Mouse (Mus musculus): Measurements from ENCODE around the gene Yipf2. TPM values are rescaled to one million over a fixed set of nuclear protein-coding genes. Genes with fewer than 3 reads are reported as not detected.

Yipf2 gene
- total and polyA plus RNA-seq, 3 experiments: 16.6 to 21.2 (median 17.5) TPM

- TF ChIP-seq JUN (IDR thresholded peaks at IDR 0.05; ENCODE audit: insufficient read depth, low read depth, low read length) (no peak), MEF2A (IDR thresholded peaks at IDR 0.05; ENCODE audit: borderline replicate concordance, low read depth, low read length) (no peak), ZC3H11A (IDR thresholded peaks at IDR 0.05; ENCODE audit: low read depth, low read length) (peak; percentile 50)
Measured at GRCm38 (mm10) chr9:21601722-21602399, 9.2 kb upstream of the Yipf2 start (continued).

- Histone ChIP-seq H3K9me3 (replicated peaks; ENCODE audit: low read length) (no peaks in the 10 kb centered on the region), H3K27ac (ENCODE audit: insufficient read depth, low read depth) (no peak overlapping the region)
Measured at GRCm38 (mm10) chr9:21601073-21601472, 8.4 kb upstream of the Yipf2 start.

GRCm38 (mm10) chr9:21600186-21600585 is 7.6 kb upstream of the Yipf2 start:
- no peaks in the 10 kb centered on the region for H3K27me3 ChIP-seq (replicated peaks)
- peaks cover 0 to 23% of the 10 kb centered on the region in 2 experiments for H3K36me3 ChIP-seq (replicated peaks in 1 of 2; ENCODE audit: control insufficient read depth in 1 of 2, insufficient read depth in 1 of 2, low read length in 1 of 2)
- dilution Hi-C loops (cut with MboI; ENCODE audit: extremely low pct_ligation_motif_present, extremely low pct_unique_long_range_greater_than_20kb, low sequenced_read_pairs): no loop called here
- in situ Hi-C loops (cut with MboI; ENCODE audit: low pct_ligation_motif_present, low pct_unique_long_range_greater_than_20kb, low sequenced_read_pairs): loop anchor here (5.0 kb wide), 1 partner anchor 212 kb away; no protein-coding TSS in a partner anchor
- H3K4me1 ChIP-seq (ENCODE audit: control insufficient read depth in 1 of 2, insufficient read depth in 2 of 2): peaks cover 0 to 5% of the 10 kb centered on the region in 2 experiments; a peak in 1 of 4 replicates
- H3K4me3 ChIP-seq (replicated peaks in 1 of 3; ENCODE audit: low read depth in 2 of 3, low read length in 2 of 3, poor library complexity in 1 of 3): no peak overlapping the region
- no peak for DNase-seq (ENCODE audit: extremely low read depth)
- no peak overlapping the region for H3K9ac ChIP-seq (ENCODE audit: insufficient read depth, low read depth)
- TF ChIP-seq SIN3A (IDR thresholded peaks at IDR 0.05; ENCODE audit: low read length): no peak
- TF ChIP-seq MXI1 (IDR thresholded peaks at IDR 0.05; ENCODE audit: low read depth, low read length): no peak
- TF ChIP-seq ZKSCAN1 (IDR thresholded peaks at IDR 0.05; ENCODE audit: borderline replicate concordance, low read depth, low read length): no peak
- TF ChIP-seq JUN (IDR thresholded peaks at IDR 0.05; ENCODE audit: insufficient read depth, low read depth, low read length): no peak
- TF ChIP-seq TCF12 (IDR thresholded peaks at IDR 0.05; ENCODE audit: low read depth, low read length): no peak
- no peak for TF ChIP-seq POLR2A (IDR thresholded peaks at IDR 0.05; ENCODE audit: low read depth, low read length)
- TF ChIP-seq MEF2A (IDR thresholded peaks at IDR 0.05; ENCODE audit: borderline replicate concordance, low read depth, low read length): no peak
- TF ChIP-seq POLR2AphosphoS2 (IDR thresholded peaks at IDR 0.05; ENCODE audit: low read depth, low read length): no peak
- TF ChIP-seq ZC3H11A (IDR thresholded peaks at IDR 0.05; ENCODE audit: low read depth, low read length): no peak
- TF ChIP-seq NRF1 (IDR thresholded peaks at IDR 0.05; ENCODE audit: low read depth, low read length): no peak
- no peak for TF ChIP-seq PAX5 (IDR thresholded peaks at IDR 0.05; ENCODE audit: low read length)
- TF ChIP-seq CHD1 (IDR thresholded peaks at IDR 0.05; ENCODE audit: low read depth, low read length): no peak
- no peak for TF ChIP-seq CTCF (conservative IDR thresholded peaks at IDR 0.05 in 1 of 2, IDR thresholded peaks at IDR 0.05 in 1 of 2; ENCODE audit: low read depth in 2 of 2, low read length in 2 of 2)
- no peak for TF ChIP-seq JUND (conservative IDR thresholded peaks at IDR 0.05; ENCODE audit: low read depth, low read length)
- no peak for TF ChIP-seq NELFE (IDR thresholded peaks at IDR 0.05; ENCODE audit: low read depth, low read length)
- no peak for TF ChIP-seq GABPA (IDR thresholded peaks at IDR 0.05; ENCODE audit: insufficient replicate concordance, low read depth, low read length)
- H3K79me2 ChIP-seq (replicated peaks; ENCODE audit: control insufficient read depth, extremely low read depth, insufficient read depth, poor library complexity, severe bottlenecking): peaks cover under 1% of the 10 kb centered on the region; the same call in 1 of the 2 replicates
- H3K9me3 ChIP-seq (replicated peaks; ENCODE audit: low read length): no peaks in the 10 kb centered on the region
- no peak overlapping the region for H3K27ac ChIP-seq (ENCODE audit: insufficient read depth, low read depth)
- no peak overlapping the region for H3K4me2 ChIP-seq (ENCODE audit: insufficient read depth, low read depth, poor library complexity, severe bottlenecking)

More at GRCm38 (mm10) chr9:21601073-21601472, 8.4 kb upstream of the Yipf2 start:
- Histone ChIP-seq H3K4me3 (replicated peaks in 1 of 3; ENCODE audit: low read depth in 2 of 3, low read length in 2 of 3, poor library complexity in 1 of 3) (no peak overlapping the region), H3K4me1 (ENCODE audit: control insufficient read depth in 1 of 2, insufficient read depth in 2 of 2) (peaks cover 0 to 3% of the 10 kb centered on the region in 2 experiments; a peak in 1 of 4 replicates), H3K27me3 (replicated peaks) (no peaks in the 10 kb centered on the region), H3K9ac (ENCODE audit: insufficient read depth, low read depth) (no peak overlapping the region), H3K79me2 (replicated peaks; ENCODE audit: control insufficient read depth, extremely low read depth, insufficient read depth, poor library complexity, severe bottlenecking) (no peaks in the 10 kb centered on the region), H3K4me2 (ENCODE audit: insufficient read depth, low read depth, poor library complexity, severe bottlenecking) (no peak overlapping the region), H3K36me3 (replicated peaks in 1 of 2; ENCODE audit: control insufficient read depth in 1 of 2, insufficient read depth in 1 of 2, low read length in 1 of 2) (peaks cover 0 to 14% of the 10 kb centered on the region in 2 experiments)
- in situ Hi-C loops (cut with MboI; ENCODE audit: low pct_ligation_motif_present, low pct_unique_long_range_greater_than_20kb, low sequenced_read_pairs) (loop anchor here (5.0 kb wide), 1 partner anchor 211 kb away; no protein-coding TSS in a partner anchor), dilution Hi-C loops (cut with MboI; ENCODE audit: extremely low pct_ligation_motif_present, extremely low pct_unique_long_range_greater_than_20kb, low sequenced_read_pairs) (no loop called here)
- TF ChIP-seq CTCF (conservative IDR thresholded peaks at IDR 0.05 in 1 of 2, IDR thresholded peaks at IDR 0.05 in 1 of 2; ENCODE audit: low read depth in 2 of 2, low read length in 2 of 2) (no peak), MYC (IDR thresholded peaks at IDR 0.05; ENCODE audit: low read depth, low read length) (no peak), JUN (IDR thresholded peaks at IDR 0.05; ENCODE audit: insufficient read depth, low read depth, low read length) (no peak), ZC3H11A (IDR thresholded peaks at IDR 0.05; ENCODE audit: low read depth, low read length) (no peak), GABPA (IDR thresholded peaks at IDR 0.05; ENCODE audit: insufficient replicate concordance, low read depth, low read length) (no peak), MEF2A (IDR thresholded peaks at IDR 0.05; ENCODE audit: borderline replicate concordance, low read depth, low read length) (no peak), ELF1 (IDR thresholded peaks at IDR 0.05; ENCODE audit: low read depth, low read length) (no peak), ZKSCAN1 (IDR thresholded peaks at IDR 0.05; ENCODE audit: borderline replicate concordance, low read depth, low read length) (no peak), POLR2A (IDR thresholded peaks at IDR 0.05; ENCODE audit: low read depth, low read length) (no peak), MAZ (IDR thresholded peaks at IDR 0.05; ENCODE audit: low read depth, low read length) (no peak), CHD1 (IDR thresholded peaks at IDR 0.05; ENCODE audit: low read depth, low read length) (no peak), ZNF384 (IDR thresholded peaks at IDR 0.05; ENCODE audit: low read depth, low read length) (no peak), UBTF (IDR thresholded peaks at IDR 0.05; ENCODE audit: low read depth, low read length) (no peak), MAFK (IDR thresholded peaks at IDR 0.05; ENCODE audit: insufficient replicate concordance, low read length) (no peak), ZMIZ1 (IDR thresholded peaks at IDR 0.05; ENCODE audit: low read depth, low read length) (no peak), TBP (conservative IDR thresholded peaks at IDR 0.05; ENCODE audit: low read depth, low read length) (no peak), E2F4 (IDR thresholded peaks at IDR 0.05; ENCODE audit: insufficient replicate concordance, low read depth, low read length) (no peak)
- DNase-seq (ENCODE audit: extremely low read depth): no peak

Measured in CH12.LX (cell line).